Mouse (Mus musculus) liver, adult 2 months (tissue): ENCODE measurements around the gene Lyl1. TPM values are rescaled to one million over a fixed set of nuclear protein-coding genes. Genes with fewer than 3 reads are reported as not detected.
A peak's percentile ranks its signal among the peaks of the same experiment; 100 is the strongest.

Source experiments
- DNase-seq: peaks from one replicate; pipeline ENCODE4 v3.0.0-alpha.2; 2011; ENCODE audit warnings: low read depth, low spot score; ENCODE audit errors: extremely low read depth
- H3K27ac ChIP-seq: fragments of 200-500 bp; replicated peaks from 2 replicates; pipeline ENCODE4 v1.5.1; 2012; ENCODE audit warnings: low read depth, mild to moderate bottlenecking, control low read depth, inconsistent platforms, low read length; ENCODE audit not compliant: insufficient read depth
- H3K27me3 ChIP-seq: fragments of 200-500 bp; 2 replicates; pipeline ENCODE4 v1.6.1; 2012; ENCODE audit warnings: mild to moderate bottlenecking, moderate library complexity, low read length, inconsistent platforms; ENCODE audit not compliant: control insufficient read depth, insufficient read depth
- H3K36me3 ChIP-seq: fragments of 200-500 bp; 2 replicates; pipeline ENCODE4 v1.6.1; 2012; ENCODE audit warnings: low read length, inconsistent platforms; ENCODE audit not compliant: control insufficient read depth, insufficient read depth
- H3K4me1 ChIP-seq: fragments of 200-500 bp; 2 replicates; pipeline ENCODE4 v1.6.1; 2011; ENCODE audit warnings: low read length; ENCODE audit not compliant: control insufficient read depth, insufficient read depth
- H3K4me3 ChIP-seq: fragments of 200-500 bp; 2 replicates; pipeline ENCODE4 v1.5.1; 2011; ENCODE audit warnings: low read depth, mild to moderate bottlenecking, control low read depth, low read length, moderate library complexity; ENCODE audit not compliant: insufficient read depth
- H3K79me2 ChIP-seq: fragments of 200-500 bp; 2 replicates; pipeline ENCODE4 v1.6.1; 2012; ENCODE audit warnings: inconsistent platforms, mild to moderate bottlenecking, low read length, moderate library complexity; ENCODE audit not compliant: control insufficient read depth, insufficient read depth
- H3K9ac ChIP-seq: fragments of 200-500 bp; 2 replicates; pipeline ENCODE4 v1.6.1; 2012; ENCODE audit warnings: low read depth, mild to moderate bottlenecking, control low read depth, inconsistent platforms, low read length
- CTCF ChIP-seq: fragments of 200-500 bp; IDR thresholded peaks from 2 replicates; pipeline ENCODE4 v1.5.1; 2011; ENCODE audit warnings: low read depth, low read length, control low read depth
- POLR2A ChIP-seq: fragments of 200-500 bp; IDR thresholded peaks from 2 replicates; pipeline ENCODE4 v1.6.1; 2011; ENCODE audit warnings: low read length, control low read depth; ENCODE audit not compliant: insufficient read depth; ENCODE audit errors: extremely low read depth
- WGBS: fragments of 180-500 bp; shearing (Covaris S2); methylation state at CpG from one replicate; pipeline ENCODE4 v1.1.7; 2018; 5-methylcytosine and 5-hydroxymethylcytosine counted together
- polyA plus RNA-seq: library from polyadenylated mRNA; depleted of rRNA; stranded (reverse); fragments of >200 nt; gene quantifications from 2 replicates; pipeline ENCODE4 v1.2.3, GENCODE M21; 2012
- total RNA-seq: library from RNA; depleted of rRNA; stranded (reverse); fragments of >200 nt; gene quantifications from 2 replicates; pipeline ENCODE4 v1.2.3, GENCODE M21; 2014

Lyl1 gene
- total and polyA plus RNA-seq, 2 experiments: 0.18 to 1.3 TPM

- no peak for TF ChIP-seq POLR2A
- no peak for TF ChIP-seq CTCF
- Histone ChIP-seq H3K27me3 (no peaks in the 10 kb centered on the region), H3K4me1 (peaks cover 40% of the 10 kb centered on the region), H3K79me2 (no peaks in the 10 kb centered on the region), H3K4me3 (no peak overlapping the region), H3K9ac (no peak overlapping the region), H3K36me3 (no peaks in the 10 kb centered on the region), H3K27ac (peak overlapping the region; percentile 47)
- 20% methylated on average over 3 of the region's 3 CpGs for WGBS
- DNase-seq: peak; percentile 32
Measured at GRCm38 (mm10) chr8:84711312-84711711, 10.1 kb downstream of the Lyl1 start.

DNA sequence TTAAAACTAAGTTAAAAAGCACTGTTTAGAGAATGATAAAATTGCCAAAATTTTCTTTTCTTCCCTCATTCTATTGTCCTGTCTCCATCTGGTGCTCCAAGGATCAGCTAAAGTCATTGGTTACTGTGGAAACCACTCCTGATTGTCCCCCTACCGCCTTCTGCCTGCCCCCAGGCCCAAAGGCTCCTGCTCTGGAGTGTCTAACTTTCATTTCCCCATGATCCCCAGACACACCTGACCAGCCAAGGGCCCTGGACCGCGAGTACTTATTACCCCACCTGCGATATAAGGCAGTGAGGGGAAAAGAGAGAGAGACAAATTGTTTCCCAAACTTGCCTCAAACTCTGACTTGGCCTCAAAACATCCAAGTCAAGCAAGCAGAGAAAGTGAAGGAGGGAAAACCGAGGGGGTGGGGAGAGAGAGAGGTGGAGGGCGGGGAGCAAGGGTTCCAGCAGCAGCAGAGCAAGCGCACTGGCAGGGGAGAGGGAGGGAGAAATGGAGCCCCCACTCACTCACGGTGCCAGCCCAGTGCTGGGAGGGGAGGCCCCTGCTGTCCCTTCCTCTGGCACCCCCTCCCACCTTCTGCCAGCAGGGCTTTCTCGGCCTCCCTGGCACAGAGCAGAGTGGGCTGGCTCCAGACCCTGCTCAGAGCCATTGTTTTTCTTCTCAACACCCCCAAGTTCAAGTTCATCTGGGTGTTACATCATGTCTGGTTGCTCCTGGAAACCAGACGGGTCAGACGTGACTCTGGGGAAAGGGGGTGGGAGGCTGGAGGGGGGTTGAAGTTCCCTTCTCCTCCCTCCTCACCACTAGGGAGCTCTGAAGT is 10.9 kb downstream of the Lyl1 start:
- no peaks in the 10 kb centered on the region for H3K27me3 ChIP-seq
- DNase-seq: peak; percentile 50
- H3K4me1 ChIP-seq: peaks cover 40% of the 10 kb centered on the region
- TF ChIP-seq CTCF: no peak
- peak overlapping the region; percentile 46; the same call in 1 of the 2 replicates for H3K9ac ChIP-seq
- H3K36me3 ChIP-seq: no peaks in the 10 kb centered on the region
- H3K4me3 ChIP-seq: no peak overlapping the region
- 41% methylated on average over 11 of the region's 11 CpGs for WGBS
- peak overlapping the region; percentile 79 for H3K27ac ChIP-seq
- H3K79me2 ChIP-seq: no peaks in the 10 kb centered on the region

DNA sequence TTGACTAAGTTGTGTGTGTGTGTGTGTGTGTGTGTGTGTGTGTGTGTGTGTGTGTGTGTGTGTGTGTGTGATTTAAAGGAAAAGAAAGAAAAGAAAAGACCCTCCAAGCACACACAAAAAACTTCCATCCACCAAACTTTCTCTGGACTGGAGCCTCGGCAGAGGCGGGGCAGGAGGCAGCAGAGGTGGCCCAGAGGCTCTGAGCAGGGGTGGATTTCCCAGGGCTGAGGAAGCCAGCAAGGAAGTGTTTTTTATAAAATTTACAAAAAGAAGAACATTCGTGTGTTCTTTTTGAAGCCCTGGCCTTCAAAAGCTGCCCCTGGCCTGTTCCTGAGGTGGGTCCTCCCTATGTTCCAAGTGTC is 11.5 kb downstream of the Lyl1 start:
- TF ChIP-seq POLR2A (no peak), CTCF (no peak)
- Histone ChIP-seq H3K27me3 (no peaks in the 10 kb centered on the region), H3K36me3 (0 out of 2 replicates have a peak, but pooled peaks cover under 1% of the 10 kb centered on the region), H3K27ac (peak overlapping the region; percentile 79), H3K9ac (no peak overlapping the region), H3K4me3 (no peak overlapping the region), H3K79me2 (no peaks in the 10 kb centered on the region), H3K4me1 (peaks cover 39% of the 10 kb centered on the region)
- no peak for DNase-seq
- WGBS: 47% methylated on average over 3 of the region's 3 CpGs

DNA sequence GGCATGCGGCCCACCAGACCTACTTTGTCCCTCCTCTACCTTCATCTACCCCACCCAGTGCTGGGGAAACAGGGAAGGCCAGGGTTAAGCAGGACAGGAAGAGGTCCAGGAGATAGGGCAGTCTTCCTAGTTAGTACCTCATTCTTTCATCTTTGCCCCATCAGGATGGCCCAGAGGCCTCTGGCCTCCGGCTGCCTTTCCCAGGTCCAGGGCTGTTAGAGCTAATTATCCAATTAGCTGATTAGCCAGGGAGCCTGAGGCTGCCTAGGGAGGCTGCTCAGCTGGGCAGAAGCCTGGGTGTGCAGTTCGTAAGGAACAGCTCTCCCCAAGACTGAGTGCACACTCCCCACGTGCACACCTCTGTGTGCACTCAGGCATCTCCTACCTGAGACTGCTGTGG is 12.1 kb downstream of the Lyl1 start:
- Histone ChIP-seq H3K36me3 (0 out of 2 replicates have a peak, but pooled peaks cover 2% of the 10 kb centered on the region), H3K27ac (peak overlapping the region; percentile 79; the same call in 1 of the 2 replicates), H3K27me3 (no peaks in the 10 kb centered on the region), H3K4me3 (no peak overlapping the region), H3K79me2 (no peaks in the 10 kb centered on the region), H3K9ac (no peak overlapping the region), H3K4me1 (peaks cover 33% of the 10 kb centered on the region)
- no peak for DNase-seq
- no peak for TF ChIP-seq POLR2A
- no peak for TF ChIP-seq CTCF
- 76% methylated on average over 4 of the region's 4 CpGs for WGBS

- no peak for TF ChIP-seq CTCF
- no peak for TF ChIP-seq POLR2A
- 93% methylated on average over 4 of the region's 4 CpGs for WGBS
- no peaks in the 10 kb centered on the region for H3K79me2 ChIP-seq
- no peak overlapping the region for H3K27ac ChIP-seq
- no peaks in the 10 kb centered on the region for H3K27me3 ChIP-seq
- no peak overlapping the region for H3K4me3 ChIP-seq
- H3K36me3 ChIP-seq: 0 out of 2 replicates have a peak, but pooled peaks cover 2% of the 10 kb centered on the region
- no peak for DNase-seq
- peaks cover 29% of the 10 kb centered on the region for H3K4me1 ChIP-seq
- no peak overlapping the region for H3K9ac ChIP-seq
Measured at GRCm38 (mm10) chr8:84714161-84714560, 12.9 kb downstream of the Lyl1 start.

DNA sequence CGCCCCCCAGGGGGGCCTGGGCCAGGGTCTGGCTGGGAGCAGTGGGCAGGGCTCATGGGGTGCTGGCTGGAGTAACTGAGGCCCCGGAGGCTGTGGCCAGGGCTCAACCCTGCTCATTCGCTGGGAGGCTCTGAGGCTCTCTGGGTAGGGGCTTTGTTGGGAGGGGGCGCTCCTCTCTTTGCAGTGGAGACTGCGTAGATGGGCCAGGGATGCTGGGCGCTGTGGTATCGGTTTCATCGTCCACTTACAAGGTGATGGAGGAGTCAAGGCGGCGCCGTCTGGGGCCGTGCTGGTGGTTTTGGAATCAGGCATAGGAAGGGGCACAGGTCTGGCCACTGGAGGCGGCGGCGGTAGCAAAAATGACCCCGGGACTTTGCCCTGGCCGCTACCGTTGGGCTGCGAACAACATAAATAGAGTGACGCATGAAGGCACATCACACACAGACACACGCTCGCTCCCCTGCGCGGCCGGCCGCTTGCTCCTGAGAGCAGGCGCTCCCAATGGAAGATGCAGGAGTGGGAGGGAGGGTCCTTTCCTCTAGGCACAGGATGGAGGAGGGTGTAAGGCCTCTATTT is 14.7 kb downstream of the Lyl1 start:
- no peak overlapping the region; the same call in 1 of the 2 replicates for H3K27ac ChIP-seq

More for the DNA sequence above, 14.7 kb downstream of the Lyl1 start:
- no peaks in the 10 kb centered on the region for H3K27me3 ChIP-seq
- WGBS: 46% methylated on average over 27 of the region's 27 CpGs
- no peak overlapping the region for H3K4me3 ChIP-seq
- H3K9ac ChIP-seq: no peak overlapping the region
- DNase-seq: peak; percentile 42
- H3K79me2 ChIP-seq: no peaks in the 10 kb centered on the region
- no peak for TF ChIP-seq POLR2A
- TF ChIP-seq CTCF: no peak
- H3K4me1 ChIP-seq: peaks cover 21% of the 10 kb centered on the region
- H3K36me3 ChIP-seq: peaks cover 6% of the 10 kb centered on the region; the same call in 1 of the 2 replicates
